Comparison of ENCODE assay signal across 7 mouse cellular contexts in the genomic region with DNA sequence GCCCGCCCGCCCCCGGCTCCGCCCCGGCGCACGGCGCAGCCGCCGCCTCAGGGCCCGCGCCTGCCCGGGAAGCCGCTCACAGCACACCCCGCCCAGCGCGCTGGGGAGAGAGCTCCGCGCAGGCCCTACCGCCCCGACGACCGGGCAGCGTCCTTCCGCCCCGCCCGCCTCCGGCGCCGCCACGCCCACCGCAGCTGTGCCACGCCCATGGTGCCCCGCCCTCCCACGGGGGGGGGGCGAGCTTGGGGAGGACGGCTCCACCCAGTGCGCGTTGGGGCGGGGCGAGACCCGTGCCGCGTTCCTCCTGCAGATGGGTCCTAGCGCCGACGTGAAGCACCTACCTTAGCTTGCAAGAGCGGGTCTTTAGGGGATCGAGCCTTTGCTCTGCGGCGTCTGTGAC. TPM values are rescaled to one million over a fixed set of nuclear protein-coding genes. Genes with fewer than 3 reads are reported as not detected.
A peak's percentile ranks its signal among the peaks of the same experiment; 100 is the strongest.
DNase-seq lines count a peak whose midpoint lies in the region; ATAC-seq lines count a peak whose summit lies in the region.

Gene Usp12, minus strand, starts transcription at position 154 of the 400 bp plus-strand sequence.

- peak; percentile 100 for DNase-seq in adrenal gland, postnatal 10 days
- DNase-seq in embryonic facial prominence, embryonic 10.5 days (ENCODE audit: low spot score): peak; percentile 99
- peak; percentile 97 for DNase-seq in kidney, adult 11 months
- DNase-seq in limb, embryonic 10.5 days (ENCODE audit: low spot score): peak; percentile 100
- DNase-seq in spleen, adult 12 weeks (ENCODE audit: low spot score): peak; percentile 99

- H3K9ac ChIP-seq in midbrain, embryonic 13.5 days (replicated peaks): peak within 1 kb of the TSS; percentile 95

- H3K27ac ChIP-seq in embryonic facial prominence, embryonic 10.5 days (replicated peaks): peak within 1 kb of the TSS; percentile 93
- H3K27ac ChIP-seq in limb, embryonic 10.5 days: peak within 1 kb of the TSS; percentile 94
- H3K27ac ChIP-seq in midbrain, embryonic 13.5 days: peak within 1 kb of the TSS; percentile 88

- H3K4me3 ChIP-seq in embryonic facial prominence, embryonic 10.5 days: peak within 1 kb of the TSS; percentile 97
- peak within 1 kb of the TSS; percentile 98 for H3K4me3 ChIP-seq in limb, embryonic 10.5 days
- peak within 1 kb of the TSS; percentile 93 for H3K4me3 ChIP-seq in midbrain, embryonic 13.5 days (replicated peaks)

- peaks cover 40% of the 10 kb centered on the region for H3K4me1 ChIP-seq in embryonic facial prominence, embryonic 10.5 days
- H3K4me1 ChIP-seq in limb, embryonic 10.5 days: peaks cover 34% of the 10 kb centered on the region
- peaks cover 40% of the 10 kb centered on the region for H3K4me1 ChIP-seq in midbrain, embryonic 13.5 days (replicated peaks)

- no peaks in the 10 kb centered on the region for H3K36me3 ChIP-seq in embryonic facial prominence, embryonic 10.5 days (replicated peaks)
- H3K36me3 ChIP-seq in limb, embryonic 10.5 days: no peaks in the 10 kb centered on the region
- H3K36me3 ChIP-seq in midbrain, embryonic 13.5 days: no peaks in the 10 kb centered on the region

- H3K4me2 ChIP-seq in midbrain, embryonic 13.5 days (replicated peaks): peak within 1 kb of the TSS; percentile 84

- no peaks in the 10 kb centered on the region for H3K27me3 ChIP-seq in embryonic facial prominence, embryonic 10.5 days (replicated peaks; ENCODE audit: low read depth, poor library complexity, severe bottlenecking)
- H3K27me3 ChIP-seq in limb, embryonic 10.5 days (ENCODE audit: low read depth, poor library complexity, severe bottlenecking): no peaks in the 10 kb centered on the region
- no peaks in the 10 kb centered on the region for H3K27me3 ChIP-seq in midbrain, embryonic 13.5 days

- 2% methylated on average over 51 of the region's 51 CpGs for WGBS in embryonic facial prominence, embryonic 10.5 days
- under 1% methylated on average over 47 of the region's 51 CpGs for WGBS in limb, embryonic 10.5 days
- WGBS in midbrain, embryonic 13.5 days: 0% methylated on average over 16 of the region's 51 CpGs

- ATAC-seq in granulocyte monocyte progenitor cell, adult 5-6 weeks (replicated peaks; ENCODE audit: poor library complexity, severe bottlenecking): peak; percentile 82
- peak; percentile 97 for ATAC-seq in midbrain, embryonic 13.5 days

- no peaks in the 10 kb centered on the region for H3K9me3 ChIP-seq in embryonic facial prominence, embryonic 10.5 days
- H3K9me3 ChIP-seq in limb, embryonic 10.5 days (replicated peaks): no peaks in the 10 kb centered on the region
- no peaks in the 10 kb centered on the region for H3K9me3 ChIP-seq in midbrain, embryonic 13.5 days

RNA-seq across cellular contexts. Expression of gene Usp12, which starts in this region (rescaled TPM):
- total RNA-seq in adrenal gland, postnatal 10 days (2021): 10 to 100 TPM; 26.3 to 30.0 TPM
- 14.7 and 15.4 TPM in 2 replicates for polyA plus RNA-seq in embryonic facial prominence, embryonic 10.5 days (2016; fragmentation: Nextera tagmentation; extraction: Ambion mirVana)
- total RNA-seq in granulocyte monocyte progenitor cell, adult 5-6 weeks (2014; fragmentation: Nextera tagmentation): 18.4 and 22.5 TPM in 2 replicates
- total RNA-seq in granulocyte monocyte progenitor cell, adult 5-6 weeks (2017): 24.0 and 57.3 TPM in 2 replicates
- polyA plus RNA-seq in limb, embryonic 10.5 days (2016; fragmentation: Nextera tagmentation; extraction: Ambion mirVana): 13.4 and 13.7 TPM in 2 replicates
- polyA plus RNA-seq in midbrain, embryonic 13.5 days (2015; fragmentation: Nextera tagmentation; extraction: Ambion mirVana): 11.9 and 13.8 TPM in 2 replicates

Comparison
In these comparisons a context has a peak if more than half of its experiments do, and no peak if none do; other contexts are left out.
1. Peak in every context shown above with its lines: DNase-seq, ATAC-seq, H3K4me3 ChIP-seq and H3K27ac ChIP-seq.